26 mouse cellular contexts compared by ENCODE assay signal in the genomic region with DNA sequence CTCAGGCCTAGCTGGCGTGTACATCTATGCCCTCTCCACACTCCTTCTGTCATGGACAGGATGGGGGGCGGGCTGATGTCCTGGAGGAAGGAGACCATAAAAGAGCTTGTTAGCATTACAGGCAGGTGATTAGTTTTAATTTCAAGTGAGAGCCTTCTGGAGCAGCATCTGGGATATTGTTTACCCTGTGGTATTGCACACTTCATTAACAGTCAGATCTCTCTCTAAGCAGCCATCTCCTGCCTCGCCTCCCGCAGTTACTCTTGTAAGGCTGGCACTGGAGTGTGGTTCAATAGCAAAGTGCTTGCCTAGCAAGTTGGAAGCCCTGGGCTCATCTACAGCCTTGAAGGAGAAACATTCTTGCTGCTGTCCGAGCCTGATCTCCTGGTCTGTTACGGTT. TPM values are rescaled to one million over a fixed set of nuclear protein-coding genes. Genes with fewer than 3 reads are reported as not detected.
DNase-seq lines count a peak whose midpoint lies in the region; ATAC-seq and TF ChIP-seq lines count a peak whose summit lies in the region.
"Had no signal": no experiment of that assay in that cellular context is flagged by ENCODE, and none has a peak within 500 bp of the region (broad histone marks: within the 10 kb centered on the region; RNA-seq: fewer than 3 reads in every experiment).

No protein-coding gene starts in this region.

- ATAC-seq in hindbrain, embryonic 12.5 days (ENCODE audit: low FRiP score) = 0 out of 2 replicates have a peak, but pooled peaks have one; percentile 25
- no peak for ATAC-seq in hindbrain, postnatal 0 days
- ATAC-seq in kidney, postnatal 0 days (replicated peaks; ENCODE audit: low FRiP score, low read depth) = 0 out of 2 replicates have a peak, but pooled peaks have one; percentile 5
- ATAC-seq in neural tube, embryonic 13.5 days (ENCODE audit: low read depth) = peak; percentile 71
- ATAC-seq: CD4-positive, CD25-positive, alpha-beta regulatory T cell, adult 4 months; intestine, embryonic 16.5 days had no signal

- no peak overlapping the region for H3K4me2 ChIP-seq in hindbrain, embryonic 12.5 days (replicated peaks)
- H3K4me2 ChIP-seq in hindbrain, postnatal 0 days (ENCODE audit: low read depth, low read length) = no peak overlapping the region
- H3K4me2 ChIP-seq in kidney, postnatal 0 days (ENCODE audit: low read length) = no peak overlapping the region
- H3K4me2 ChIP-seq in neural tube, embryonic 13.5 days = no peak overlapping the region
- H3K4me2 ChIP-seq: forebrain, embryonic 12.5 days; heart, embryonic 13.5 days; liver, embryonic 15.5 days; lung, embryonic 14.5 days; midbrain, embryonic 12.5 days had no signal

- no peaks in the 10 kb centered on the region for H3K36me3 ChIP-seq in hindbrain, embryonic 12.5 days
- H3K36me3 ChIP-seq in hindbrain, postnatal 0 days (ENCODE audit: insufficient read depth, low read length) = no peaks in the 10 kb centered on the region
- H3K36me3 ChIP-seq in kidney, postnatal 0 days (ENCODE audit: insufficient read depth, low read length) = 0 out of 2 replicates have a peak, but pooled peaks cover 3% of the 10 kb centered on the region
- no peaks in the 10 kb centered on the region for H3K36me3 ChIP-seq in neural tube, embryonic 13.5 days
- H3K36me3 ChIP-seq: forebrain, embryonic 12.5 days; heart, embryonic 13.5 days; liver, embryonic 15.5 days; midbrain, embryonic 12.5 days had no signal

- TF ChIP-seq CTCF in hindbrain, postnatal 0 days (IDR thresholded peaks at IDR 0.05; ENCODE audit: low read depth) = no peak
- TF ChIP-seq CTCF in kidney, postnatal 0 days (IDR thresholded peaks at IDR 0.05; ENCODE audit: low read depth) = no peak

- H3K4me3 ChIP-seq in hindbrain, embryonic 12.5 days = no peak overlapping the region
- no peak overlapping the region for H3K4me3 ChIP-seq in hindbrain, postnatal 0 days (ENCODE audit: low read length)
- H3K4me3 ChIP-seq in kidney, postnatal 0 days (replicated peaks; ENCODE audit: low read depth, low read length) = no peak overlapping the region
- no peak overlapping the region for H3K4me3 ChIP-seq in neural tube, embryonic 13.5 days
- H3K4me3 ChIP-seq: erythroblast, embryonic 14.5 days; forebrain, embryonic 12.5 days; heart, adult 2 months; heart, embryonic 13.5 days; liver, embryonic 15.5 days; midbrain, embryonic 12.5 days had no signal

- 75% methylated on average over 6 of the region's 6 CpGs for WGBS in hindbrain, embryonic 12.5 days
- 70% methylated on average over 6 of the region's 6 CpGs for WGBS in hindbrain, postnatal 0 days
- WGBS in kidney, postnatal 0 days = 65% methylated on average over 6 of the region's 6 CpGs
- WGBS in neural tube, embryonic 13.5 days = 62% methylated on average over 6 of the region's 6 CpGs

- H3K9me3 ChIP-seq in hindbrain, embryonic 12.5 days (replicated peaks) = no peaks in the 10 kb centered on the region
- H3K9me3 ChIP-seq in hindbrain, postnatal 0 days (ENCODE audit: low read length) = no peaks in the 10 kb centered on the region
- no peaks in the 10 kb centered on the region for H3K9me3 ChIP-seq in kidney, postnatal 0 days (replicated peaks; ENCODE audit: low read length)
- no peaks in the 10 kb centered on the region for H3K9me3 ChIP-seq in neural tube, embryonic 13.5 days
- H3K9me3 ChIP-seq: forebrain, embryonic 12.5 days; heart, embryonic 13.5 days; liver, embryonic 15.5 days; midbrain, embryonic 12.5 days had no signal

- H3K4me1 ChIP-seq in hindbrain, embryonic 12.5 days = peaks cover 40% of the 10 kb centered on the region
- H3K4me1 ChIP-seq in hindbrain, postnatal 0 days (ENCODE audit: insufficient read depth, low read length) = 0 out of 2 replicates have a peak, but pooled peaks cover 6% of the 10 kb centered on the region
- H3K4me1 ChIP-seq in kidney, postnatal 0 days (replicated peaks; ENCODE audit: insufficient read depth, low read length) = peaks cover 42% of the 10 kb centered on the region
- peaks cover 41% of the 10 kb centered on the region for H3K4me1 ChIP-seq in neural tube, embryonic 13.5 days (replicated peaks)

- H3K27me3 ChIP-seq in hindbrain, embryonic 12.5 days = no peaks in the 10 kb centered on the region
- no peaks in the 10 kb centered on the region for H3K27me3 ChIP-seq in hindbrain, postnatal 0 days (ENCODE audit: insufficient read depth, low read length)
- no peaks in the 10 kb centered on the region for H3K27me3 ChIP-seq in kidney, postnatal 0 days (ENCODE audit: insufficient read depth, low read length)
- no peaks in the 10 kb centered on the region for H3K27me3 ChIP-seq in neural tube, embryonic 13.5 days
- H3K27me3 ChIP-seq: forebrain, embryonic 12.5 days; heart, embryonic 13.5 days; liver, embryonic 15.5 days; midbrain, embryonic 12.5 days had no signal

- H3K9ac ChIP-seq in hindbrain, embryonic 12.5 days = no peak overlapping the region
- no peak overlapping the region for H3K9ac ChIP-seq in hindbrain, postnatal 0 days (replicated peaks; ENCODE audit: low read length)
- no peak overlapping the region for H3K9ac ChIP-seq in kidney, postnatal 0 days (ENCODE audit: low read depth, low read length)
- H3K9ac ChIP-seq in neural tube, embryonic 13.5 days = no peak overlapping the region
- H3K9ac ChIP-seq: forebrain, embryonic 12.5 days; heart, embryonic 13.5 days; liver, embryonic 15.5 days; lung, embryonic 14.5 days; midbrain, embryonic 12.5 days had no signal

- no peak overlapping the region for H3K27ac ChIP-seq in hindbrain, embryonic 12.5 days
- no peak overlapping the region for H3K27ac ChIP-seq in hindbrain, postnatal 0 days
- H3K27ac ChIP-seq in kidney, postnatal 0 days = no peak overlapping the region
- H3K27ac ChIP-seq in neural tube, embryonic 13.5 days (replicated peaks) = no peak overlapping the region
- H3K27ac ChIP-seq: forebrain, embryonic 12.5 days; heart, adult 2 months; heart, embryonic 13.5 days; liver, embryonic 15.5 days; midbrain, embryonic 12.5 days had no signal

- no peak for DNase-seq in hindbrain, postnatal 0 days (ENCODE audit: low spot score)
- DNase-seq in kidney, postnatal 0 days (ENCODE audit: low spot score) = no peak
- no peak for DNase-seq in kidney, postnatal 4 days
- DNase-seq in neural tube, embryonic 10.5 days (ENCODE audit: extremely low spot score, low spot score) = no peak
- no peak for DNase-seq in lung, postnatal 4 days
- DNase-seq: adrenal gland, postnatal 25 days; cerebellum, adult 18-20 months; cerebellum, postnatal 10 days; gastrocnemius, postnatal 36 days; heart, postnatal 10 days; kidney, adult 8-10 months; lung, embryonic 14.5 days; lung, postnatal 14 days; right cerebral cortex, adult 18-20 months; spleen, adult 18-20 months; thymus, postnatal 14 days had no signal

RNA-seq across cellular contexts. Expression of gene Itpkb, which starts 17.6 kb away (rescaled TPM):
- polyA plus RNA-seq in hindbrain, embryonic 12.5 days (2016; fragmentation: Nextera tagmentation; extraction: Ambion mirVana) = 7.7 and 8.3 TPM in 2 replicates
- 16.9 and 19.0 TPM in 2 replicates for total RNA-seq in hindbrain, postnatal 0 days (2014; rRNA removed)
- 4.1 and 4.8 TPM in 2 replicates for polyA plus RNA-seq in hindbrain, postnatal 0 days (2015; fragmentation: Nextera tagmentation; extraction: Ambion mirVana)
- 6.8 and 7.1 TPM in 2 replicates for polyA plus RNA-seq in kidney, postnatal 0 days (2015; fragmentation: Nextera tagmentation; extraction: Ambion mirVana)
- polyA plus RNA-seq in neural tube, embryonic 13.5 days (2015; fragmentation: Nextera tagmentation; extraction: Ambion mirVana) = 3.9 and 4.0 TPM in 2 replicates
